Mouse (Mus musculus) MEL (cell line): ENCODE measurements at regions not wholly inside any gene's neighbourhood (a gene's known extent, or its start where the extent isn't known, plus 50 kb on each side); places are given as distances from the start of the nearest gene placed in this dataset.

ENCODE experiments used
- DNase-seq: peaks from one replicate; pipeline ENCODE4 v3.0.0; 2011; ENCODE audit warnings: low read depth, low spot score
- H3K27ac ChIP-seq: 2 replicates; pipeline ENCODE4 v1.5.1; 2012; ENCODE audit warnings: low read depth, mild to moderate bottlenecking, control low read depth, low read length, moderate library complexity; ENCODE audit not compliant: control insufficient read depth
- H3K27me3 ChIP-seq, 2 experiments: fragments of 150-350 bp in 1 of 2; sonication (generic) in 1 of 2; 2 replicates each; pipeline ENCODE4 v1.6.1; 2012; ENCODE audit warnings: low read length in 2 of 2, mild to moderate bottlenecking in 2 of 2, improper control_type of control experiment in 1 of 2, moderate library complexity in 1 of 2; ENCODE audit not compliant: insufficient read depth in 2 of 2, control insufficient read depth in 1 of 2
- H3K36me3 ChIP-seq, 2 experiments: 2 replicates each; pipeline ENCODE4 v1.6.1; 2012 to 2014; ENCODE audit warnings: low read length in 2 of 2, improper control_type of control experiment in 1 of 2, inconsistent platforms in 1 of 2, mild to moderate bottlenecking in 1 of 2; ENCODE audit not compliant: insufficient read depth in 2 of 2, control insufficient read depth in 1 of 2
- H3K4me1 ChIP-seq, 2 experiments: fragments of 150-350 bp in 1 of 2; sonication (generic) in 1 of 2; 2 replicates each; pipeline ENCODE4 v1.6.1; 2012; ENCODE audit warnings: low read length in 2 of 2, improper control_type of control experiment in 1 of 2, mild to moderate bottlenecking in 1 of 2; ENCODE audit not compliant: insufficient read depth in 2 of 2, control insufficient read depth in 1 of 2
- H3K4me3 ChIP-seq, 2 experiments: fragments of 150-350 bp in 1 of 2; sonication (generic) in 1 of 2; 2 replicates each; pipeline ENCODE4 v1.5.1; 2012; ENCODE audit warnings: low read depth in 2 of 2, low read length in 2 of 2, mild to moderate bottlenecking in 2 of 2, moderate library complexity in 2 of 2, control low read depth in 1 of 2, improper control_type of control experiment in 1 of 2; ENCODE audit not compliant: control insufficient read depth in 1 of 2, insufficient read depth in 1 of 2
- H3K79me2 ChIP-seq: 2 replicates; pipeline ENCODE4 v1.6.1; 2012; ENCODE audit warnings: mild to moderate bottlenecking, low read length, moderate library complexity; ENCODE audit not compliant: control insufficient read depth, poor library complexity, insufficient read depth
- H3K9ac ChIP-seq: 2 replicates; pipeline ENCODE4 v1.6.1; 2012; ENCODE audit warnings: low read depth, mild to moderate bottlenecking, control low read depth, low read length, moderate library complexity; ENCODE audit not compliant: control insufficient read depth, poor library complexity, severe bottlenecking
- H3K9me3 ChIP-seq: fragments of 150-350 bp; sonication (generic); replicated peaks from 2 replicates; pipeline ENCODE4 v1.6.1; 2012; ENCODE audit warnings: mild to moderate bottlenecking, low read length, improper control_type of control experiment, moderate library complexity; ENCODE audit not compliant: insufficient read depth
- CHD1 ChIP-seq: IDR thresholded peaks from 2 replicates; pipeline ENCODE4 v1.6.1; 2012; ENCODE audit warnings: low read depth, mild to moderate bottlenecking, inconsistent platforms, low read length, improper control_type of control experiment
- GABPA ChIP-seq: IDR thresholded peaks from 2 replicates; pipeline ENCODE4 v1.6.1; 2012; ENCODE audit warnings: low read depth, mild to moderate bottlenecking, inconsistent platforms, low read length, improper control_type of control experiment, moderate library complexity
- GATA1 ChIP-seq: IDR thresholded peaks from 2 replicates; pipeline ENCODE4 v1.6.1; 2011; ENCODE audit warnings: low read depth, low read length, improper control_type of control experiment
- JUND ChIP-seq: IDR thresholded peaks from 2 replicates; pipeline ENCODE4 v1.6.1; 2011; ENCODE audit warnings: low read depth, mild to moderate bottlenecking, improper control_type of control experiment, low read length
- MAFK ChIP-seq: IDR thresholded peaks from 2 replicates; pipeline ENCODE4 v1.6.1; 2011; ENCODE audit warnings: low read depth, mild to moderate bottlenecking, low read length, improper control_type of control experiment, borderline replicate concordance
- MAX ChIP-seq: IDR thresholded peaks from 2 replicates; pipeline ENCODE4 v1.6.1; 2011; ENCODE audit warnings: low read length, improper control_type of control experiment
- MAZ ChIP-seq: IDR thresholded peaks from 2 replicates; pipeline ENCODE4 v1.6.1; 2012; ENCODE audit warnings: low read depth, mild to moderate bottlenecking, inconsistent platforms, low read length, improper control_type of control experiment
- POLR2AphosphoS2 ChIP-seq: IDR thresholded peaks from 2 replicates; pipeline ENCODE4 v1.6.1; 2011; ENCODE audit warnings: low read length, improper control_type of control experiment
- POLR2AphosphoS5 ChIP-seq: IDR thresholded peaks from 2 replicates; pipeline ENCODE4 v1.6.1; 2012; ENCODE audit warnings: low read depth, borderline replicate concordance, mild to moderate bottlenecking, inconsistent platforms, low read length, moderate library complexity, mixed read lengths
- SMC3 ChIP-seq: IDR thresholded peaks from 2 replicates; pipeline ENCODE4 v1.6.1; 2011; ENCODE audit warnings: low read depth, low read length, improper control_type of control experiment
- TAL1 ChIP-seq: IDR thresholded peaks from 2 replicates; pipeline ENCODE4 v1.6.1; 2012; ENCODE audit warnings: mild to moderate bottlenecking, inconsistent platforms, low read length, moderate library complexity, mixed read lengths
- TBP ChIP-seq: IDR thresholded peaks from 2 replicates; pipeline ENCODE4 v1.8.0; 2011; ENCODE audit warnings: low read depth, low read length, improper control_type of control experiment
- TCF12 ChIP-seq: IDR thresholded peaks from 2 replicates; pipeline ENCODE4 v1.6.1; 2014; ENCODE audit warnings: low read depth, mild to moderate bottlenecking, inconsistent platforms, low read length, improper control_type of control experiment, moderate library complexity
- UBTF ChIP-seq: IDR thresholded peaks from 2 replicates; pipeline ENCODE4 v1.6.1; 2012; ENCODE audit warnings: low read depth, mild to moderate bottlenecking, inconsistent platforms, low read length, improper control_type of control experiment, moderate library complexity, borderline replicate concordance; ENCODE audit not compliant: insufficient read depth
- USF1 ChIP-seq: IDR thresholded peaks from 2 replicates; pipeline ENCODE4 v1.6.1; 2014; ENCODE audit warnings: low read depth, mild to moderate bottlenecking, inconsistent platforms, low read length, improper control_type of control experiment, moderate library complexity
- ZKSCAN1 ChIP-seq: IDR thresholded peaks from 2 replicates; pipeline ENCODE4 v1.6.1; 2012; ENCODE audit warnings: low read depth, mild to moderate bottlenecking, inconsistent platforms, low read length, improper control_type of control experiment, moderate library complexity
- ZMIZ1 ChIP-seq: IDR thresholded peaks from 2 replicates; pipeline ENCODE4 v1.6.1; 2012; ENCODE audit warnings: low read depth, mild to moderate bottlenecking, inconsistent platforms, low read length, improper control_type of control experiment, moderate library complexity

DNA sequence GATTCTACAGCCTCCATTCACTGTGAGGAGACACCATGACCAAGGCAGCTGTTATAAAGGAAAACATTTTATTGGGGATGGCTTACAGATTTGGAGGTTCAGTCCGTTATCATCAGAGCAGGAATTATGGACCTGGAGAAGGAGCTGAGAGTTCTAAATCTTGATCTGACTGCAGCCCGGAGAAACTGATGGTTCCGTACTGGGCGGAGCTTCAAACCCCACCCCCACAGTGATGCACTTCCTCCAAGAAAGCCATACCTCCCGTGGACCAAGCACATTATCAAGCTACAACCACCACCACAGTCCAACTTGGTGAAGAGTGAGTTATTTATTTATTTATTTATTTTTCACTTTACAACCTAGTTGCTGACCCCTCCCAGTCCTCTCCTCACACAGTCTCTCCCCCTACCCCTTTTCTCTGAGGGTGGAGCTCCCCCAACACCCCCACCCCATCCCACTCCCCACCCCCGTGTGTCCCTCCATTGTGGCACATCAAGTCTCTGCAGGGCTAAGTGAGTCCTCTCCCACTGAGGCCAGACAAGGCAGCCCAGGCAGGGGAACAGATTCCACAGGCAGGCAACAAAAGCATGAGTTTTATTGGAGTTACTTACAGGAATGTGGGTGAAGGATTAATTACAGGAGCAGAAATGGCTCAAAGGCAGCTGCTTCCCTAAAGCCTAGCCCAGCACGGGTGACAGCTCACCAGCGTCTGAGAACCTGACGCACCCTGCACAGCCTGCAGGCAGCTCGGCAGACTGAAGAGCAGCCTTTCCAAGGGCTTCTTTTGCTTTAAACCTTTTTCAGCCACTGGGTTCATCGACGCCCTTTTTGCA is 67.8 kb upstream of the Enpep start:
- no peaks in the 10 kb centered on the region for H3K79me2 ChIP-seq
- no peaks in the 10 kb centered on the region for H3K4me1 ChIP-seq
- no peaks in the 10 kb centered on the region for H3K27me3 ChIP-seq
- DNase-seq, result no peak
- H3K9ac ChIP-seq, result no peak overlapping the region
- H3K27ac ChIP-seq, result no peak overlapping the region
- no peak overlapping the region for H3K4me3 ChIP-seq
- H3K36me3 ChIP-seq, result no peaks in the 10 kb centered on the region
- no peaks in the 10 kb centered on the region for H3K9me3 ChIP-seq
- TF ChIP-seq POLR2AphosphoS5 (no peak), TCF12 (no peak), ZKSCAN1 (no peak), MAZ (no peak), GABPA (no peak), POLR2AphosphoS2 (no peak), MAX (no peak), CHD1 (no peak), TAL1 (no peak), ZMIZ1 (no peak), JUND (no peak), MAFK (no peak), USF1 (no peak), UBTF (no peak), TBP (no peak)

DNA sequence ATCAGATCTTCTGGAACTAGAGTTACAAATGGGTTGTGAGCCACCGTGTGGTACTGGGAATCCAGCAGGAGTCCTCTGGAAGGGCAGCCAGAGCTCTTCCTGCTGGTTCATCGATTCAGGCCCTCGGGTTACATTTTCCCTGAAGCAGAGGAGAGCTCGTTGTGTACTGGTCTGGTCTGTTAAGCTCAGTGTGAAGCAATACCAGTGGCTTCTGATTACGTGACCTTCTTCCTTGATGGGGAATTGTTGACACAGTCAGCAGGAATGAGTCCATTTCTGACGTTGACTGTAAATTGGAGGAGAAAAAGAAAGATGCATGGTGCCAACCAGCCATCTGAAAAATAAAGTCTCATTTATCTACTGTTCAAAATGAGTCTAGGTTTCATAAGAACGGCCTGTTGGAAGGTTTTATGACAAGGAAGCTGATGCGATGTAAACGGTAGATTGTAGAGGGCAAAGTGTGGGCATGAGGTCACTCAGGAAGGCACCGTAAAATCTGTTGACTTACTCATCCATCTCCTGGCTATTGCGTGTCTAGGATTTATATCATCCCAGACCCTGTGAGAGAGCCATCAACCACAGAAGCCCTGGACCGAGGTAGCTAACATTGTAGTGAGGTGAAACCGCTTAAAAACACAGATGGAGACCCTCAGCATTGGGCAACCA is 79.0 kb upstream of the Enpep start:
- Histone ChIP-seq H3K27me3 (no peaks in the 10 kb centered on the region; a peak in 1 of 4 replicates), H3K9ac (no peak overlapping the region), H3K9me3 (no peaks in the 10 kb centered on the region), H3K27ac (no peak overlapping the region), H3K4me3 (no peak overlapping the region), H3K79me2 (no peaks in the 10 kb centered on the region), H3K36me3 (no peaks in the 10 kb centered on the region), H3K4me1 (no peaks in the 10 kb centered on the region)
- no peak for DNase-seq
- TF ChIP-seq SMC3, result no peak
- no peak for TF ChIP-seq GATA1
- TF ChIP-seq JUND, result no peak
